Mouse (Mus musculus) liver, adult 2 months (tissue): ENCODE measurements at regions not wholly inside any gene's neighbourhood (a gene's known extent, or its start where the extent isn't known, plus 50 kb on each side); places are given as distances from the start of the nearest gene placed in this dataset.

Experiments used
- CTCF ChIP-seq: fragments of 200-500 bp; IDR thresholded peaks from 2 replicates; pipeline ENCODE4 v1.5.1; 2011; ENCODE audit warnings: low read depth, low read length, control low read depth
- POLR2A ChIP-seq: fragments of 200-500 bp; IDR thresholded peaks from 2 replicates; pipeline ENCODE4 v1.6.1; 2011; ENCODE audit warnings: low read length, control low read depth; ENCODE audit not compliant: insufficient read depth; ENCODE audit errors: extremely low read depth

GRCm38 (mm10) chr8:113552826-113553225, 82.6 kb upstream of the Mon1b start:
- TF ChIP-seq CTCF (no peak), POLR2A (no peak)
